Mouse (Mus musculus) B cell, adult (primary cell): ENCODE results near the gene Madcam1. TPM values are rescaled to one million over a fixed set of nuclear protein-coding genes. Genes with fewer than 3 reads are reported as not detected.

ENCODE experiments used
- total RNA-seq: library from RNA; stranded (reverse); gene quantifications from 4 replicates; pipeline ENCODE4 v1.2.4, GENCODE M21; 2023; ENCODE audit not compliant: inconsistent age

Gene Madcam1
- not detected in 4 replicates for total RNA-seq

DNA sequence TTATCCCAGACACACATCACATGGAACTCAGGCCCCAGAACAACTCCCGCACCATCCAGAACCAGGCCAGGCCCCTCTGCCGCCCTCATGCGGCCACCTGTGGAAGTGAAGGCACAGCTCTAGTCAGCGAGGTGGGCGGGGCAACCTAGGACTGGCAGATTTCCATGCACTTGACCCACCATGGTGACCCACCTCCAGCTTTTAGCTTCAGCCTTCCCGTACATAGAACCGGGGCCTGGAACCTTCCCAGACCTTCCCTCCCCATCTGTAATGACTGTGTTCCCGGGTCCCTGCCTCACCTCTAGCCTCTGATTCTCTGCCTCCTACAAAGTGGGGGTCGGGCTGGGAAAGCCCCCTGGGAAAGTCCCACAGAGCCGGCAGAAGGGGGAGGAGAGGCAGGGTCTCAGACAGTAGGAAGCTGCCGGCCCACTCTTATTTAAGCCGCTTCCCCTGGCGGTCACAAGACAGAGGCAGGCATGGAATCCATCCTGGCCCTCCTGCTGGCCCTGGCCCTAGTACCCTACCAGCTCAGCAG lies at the start of gene Madcam1:
TSS of gene Madcam1 (plus strand) at position 429 of the 535 bp plus-strand sequence.

GRCm38 (mm10) chr10:79637128-79638110 lies 26.9 kb upstream of the Madcam1 start, which contains the start of gene Shc2:
Shc2 (minus strand) TSS chr10:79637918.

GRCm38 (mm10) chr10:79645711-79646110 lies 18.6 kb upstream of the Madcam1 start, which contains the start of gene Odf3l2:
Odf3l2 (minus strand) TSS chr10:79645738.

DNA sequence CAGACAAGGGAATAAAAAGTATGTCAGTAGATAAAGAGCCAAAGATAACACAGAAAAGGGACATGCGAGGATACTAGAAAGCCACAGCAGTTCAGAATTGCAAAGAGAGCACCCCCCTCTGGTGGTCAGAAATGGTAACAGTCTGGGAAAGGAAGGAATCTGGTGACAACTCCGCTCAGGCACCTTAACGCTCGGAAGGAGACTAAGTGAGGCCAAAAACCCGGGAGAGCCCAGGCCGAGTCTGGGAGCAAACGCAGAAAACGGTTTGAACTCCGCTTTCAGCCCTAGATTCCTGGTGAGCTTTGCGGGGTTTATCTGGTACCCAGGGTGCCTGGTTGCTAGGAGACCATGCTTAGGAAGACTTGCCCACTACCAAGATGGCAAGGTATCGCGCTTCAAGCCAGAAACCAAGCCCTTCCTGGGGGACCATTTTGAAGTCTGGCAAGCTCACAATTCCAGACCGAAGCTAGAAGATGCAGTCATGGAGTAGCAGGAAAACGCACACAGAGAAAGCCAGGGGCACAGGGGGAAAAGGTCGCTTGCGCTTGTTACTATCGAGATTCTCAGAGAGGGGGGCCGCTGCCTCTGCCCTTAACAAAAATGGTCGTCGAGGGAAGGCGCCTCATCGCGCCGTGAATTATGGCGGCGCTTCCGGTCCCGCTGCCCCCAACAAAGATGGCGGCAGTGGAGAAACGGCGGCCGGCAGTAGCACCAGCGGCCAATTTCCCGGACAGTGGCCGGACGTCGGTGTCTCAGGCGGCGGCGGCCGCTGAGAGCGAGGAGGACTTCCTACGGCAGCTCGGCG lies 4.6 kb downstream of the Madcam1 start, which contains the start of gene Tpgs1:
TSS of gene Tpgs1 (plus strand) at position 599 of the 805 bp plus-strand sequence.

DNA sequence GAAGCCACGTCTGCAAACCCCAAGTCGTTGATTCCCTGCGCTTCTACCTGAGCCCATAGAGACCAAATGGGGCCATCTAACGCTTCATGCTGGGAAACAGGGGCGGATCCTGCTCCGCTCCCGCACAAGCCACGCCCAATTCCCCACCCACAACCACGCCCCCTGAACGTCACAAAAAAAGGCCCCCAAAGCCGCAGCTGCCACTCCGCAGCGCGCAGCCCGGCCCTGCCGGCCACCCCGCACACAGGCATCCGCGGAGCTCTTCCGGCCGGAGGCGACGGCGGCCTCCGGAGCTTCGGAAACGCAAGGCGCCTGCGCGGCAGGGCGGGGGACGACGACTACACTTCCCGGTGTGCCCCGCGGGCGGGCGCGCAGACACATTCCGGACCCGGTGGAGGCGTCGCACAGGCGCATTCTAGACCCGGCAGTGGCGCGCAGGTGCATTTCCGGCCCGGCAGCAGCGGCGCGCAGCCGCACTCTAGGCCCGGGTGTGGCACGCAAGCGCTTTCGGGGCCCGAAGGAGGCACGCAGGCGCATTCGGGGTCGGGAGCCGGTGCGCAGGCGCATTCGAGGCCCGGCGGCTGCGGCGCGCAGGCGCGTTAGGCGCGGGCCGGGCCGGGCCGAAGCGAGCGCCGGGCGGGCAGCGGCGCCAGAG lies 17.4 kb downstream of the Madcam1 start, which contains the start of gene Cdc34:
TSS of gene Cdc34 (plus strand) at position 605 of the 655 bp plus-strand sequence.

GRCm38 (mm10) chr10:79688720-79689119 lies 24.4 kb downstream of the Madcam1 start, which contains the start of gene Gzmm:
Gzmm (plus strand) TSS chr10:79689020.

DNA sequence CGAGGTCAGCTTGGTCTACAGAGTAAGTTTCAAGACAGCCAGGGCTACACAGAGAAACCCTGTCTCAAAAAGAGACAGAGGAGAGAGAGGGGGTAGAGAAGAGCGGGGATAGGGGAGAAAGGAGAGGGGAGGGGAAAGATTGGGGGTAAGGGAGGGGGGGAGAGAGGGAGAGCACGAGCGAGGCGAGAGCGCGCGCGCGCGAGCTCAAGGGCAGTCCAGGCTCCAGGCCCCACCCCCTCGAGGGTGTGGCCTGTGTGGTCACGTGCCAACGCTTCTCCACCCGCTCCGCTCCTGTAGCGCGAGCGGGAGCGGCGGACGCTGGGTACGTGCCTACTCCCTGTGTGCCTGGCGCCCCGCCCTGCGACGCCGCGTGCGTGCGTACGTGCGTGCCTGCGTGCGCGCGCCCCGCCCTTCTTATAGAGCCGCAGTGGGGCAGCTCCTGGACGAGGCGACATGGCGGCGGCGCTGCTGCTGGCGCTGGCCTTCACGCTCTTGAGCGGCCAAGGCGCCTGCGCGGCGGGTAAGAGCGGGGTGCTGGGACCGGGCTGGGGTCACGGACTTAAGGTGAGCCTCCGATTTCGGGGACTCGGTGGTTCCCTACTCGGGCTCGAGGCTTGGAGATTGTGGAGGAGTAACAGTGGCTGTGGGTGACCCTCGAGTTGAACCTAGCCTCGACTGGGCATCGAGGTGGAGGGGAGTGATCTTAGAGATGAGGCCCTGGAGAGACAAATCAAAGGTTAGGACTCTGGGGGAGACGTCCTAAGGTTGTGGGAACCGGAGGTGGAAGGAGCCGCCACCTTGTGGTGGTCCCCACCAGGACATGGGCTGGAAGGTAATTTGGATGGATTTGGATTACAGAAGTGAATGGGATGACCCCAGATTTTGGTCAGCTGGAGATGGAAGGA lies 40.0 kb downstream of the Madcam1 start, which contains the start of gene Bsg:
TSS of gene Bsg (plus strand) at position 427 of the 905 bp plus-strand sequence.

DNA sequence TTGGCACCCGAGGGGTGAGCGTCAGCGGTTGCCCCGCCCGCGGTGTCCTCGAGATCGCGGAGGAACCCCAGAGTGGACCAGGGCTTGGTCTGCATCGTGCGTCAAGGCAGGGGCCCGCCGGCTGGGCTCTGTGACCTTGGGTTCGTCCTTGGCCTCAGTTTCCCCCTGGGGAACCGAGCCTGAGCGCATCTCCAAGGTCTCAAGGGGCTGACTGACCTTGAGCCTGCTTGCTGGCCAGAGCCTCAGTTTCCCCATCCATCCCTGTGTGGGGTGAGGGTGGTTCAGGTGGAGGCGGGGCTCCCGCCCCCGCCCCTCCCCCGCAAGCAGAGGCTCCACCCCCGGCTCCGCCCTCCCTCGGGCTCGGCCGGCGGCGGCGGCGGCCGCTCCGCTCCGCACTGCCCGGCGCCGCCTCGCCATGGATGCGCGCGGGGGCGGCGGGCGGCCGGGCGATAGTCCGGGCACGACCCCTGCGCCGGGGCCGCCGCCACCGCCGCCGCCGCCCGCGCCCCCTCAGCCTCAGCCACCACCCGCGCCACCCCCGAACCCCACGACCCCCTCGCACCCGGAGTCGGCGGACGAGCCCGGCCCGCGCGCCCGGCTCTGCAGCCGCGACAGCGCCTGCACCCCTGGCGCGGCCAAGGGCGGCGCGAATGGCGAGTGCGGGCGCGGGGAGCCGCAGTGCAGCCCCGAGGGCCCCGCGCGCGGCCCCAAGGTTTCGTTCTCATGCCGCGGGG lies 52.1 kb downstream of the Madcam1 start, which contains the start of gene Hcn2:
TSS of gene Hcn2 (plus strand) at position 381 of the 734 bp plus-strand sequence.

Other genes starting within 250 kb of the Madcam1 start
- gene Vmn2r83, start 195.8 kb upstream of the Madcam1 start, total RNA-seq, result not detected in 4 replicates
- gene Plpp2, start 130.8 kb upstream of the Madcam1 start, total RNA-seq, result 2.5 to 4.1 TPM (median 3.8 TPM) in 4 replicates
- gene Mier2, start 109.4 kb upstream of the Madcam1 start, total RNA-seq, result 36.6 to 45.9 TPM (median 40.8 TPM) in 4 replicates
- not detected in 4 replicates for gene Theg, start 77.2 kb upstream of the Madcam1 start, total RNA-seq
- gene C2cd4c, start 50.5 kb upstream of the Madcam1 start, total RNA-seq, result not detected in 4 replicates
- not detected in 4 replicates for gene Shc2, start 26.6 kb upstream of the Madcam1 start, total RNA-seq
- gene Odf3l2, start 18.8 kb upstream of the Madcam1 start, total RNA-seq, result not detected in 4 replicates
- gene Tpgs1, start 4.8 kb downstream of the Madcam1 start, total RNA-seq, result 13.7 to 19.6 TPM (median 17.1 TPM) in 4 replicates
- gene Cdc34, start 17.6 kb downstream of the Madcam1 start, total RNA-seq, result 64.7 to 70.9 TPM (median 68.3 TPM) in 4 replicates
- gene Gzmm, start 24.5 kb downstream of the Madcam1 start, total RNA-seq, result 1.2 to 2.8 TPM (median 2.1 TPM) in 4 replicates
- 101 to 112 TPM (median 107 TPM) in 4 replicates for gene Bsg, start 39.9 kb downstream of the Madcam1 start, total RNA-seq
- 0.26 TPM in 1 of 4 replicates, not detected in the others for gene Hcn2, start 52.1 kb downstream of the Madcam1 start, total RNA-seq
- 55.6 to 79.9 TPM (median 71.2 TPM) in 4 replicates for gene Polrmt, start 82.0 kb downstream of the Madcam1 start, total RNA-seq
- not detected in 4 replicates for gene Fgf22, start 90.5 kb downstream of the Madcam1 start, total RNA-seq
- gene Rnf126, start 102.4 kb downstream of the Madcam1 start, total RNA-seq, result 52.1 to 65.8 TPM (median 59.1 TPM) in 4 replicates
- gene Fstl3, start 112.7 kb downstream of the Madcam1 start, total RNA-seq, result 1.1 to 2.1 TPM (median 1.7 TPM) in 4 replicates
- not detected in 4 replicates for gene Prss57, start 126.4 kb downstream of the Madcam1 start, total RNA-seq
- gene Palm, start 129.0 kb downstream of the Madcam1 start, total RNA-seq, result 5.9 to 8.0 TPM (median 6.7 TPM) in 4 replicates
- not detected in 4 replicates for gene Misp, start 156.4 kb downstream of the Madcam1 start, total RNA-seq
- 430 to 480 TPM (median 445 TPM) in 4 replicates for gene Ptbp1, start 189.9 kb downstream of the Madcam1 start, total RNA-seq
- gene Prtn3, start 209.9 kb downstream of the Madcam1 start, total RNA-seq, result not detected in 4 replicates
- gene Plppr3, start 210.1 kb downstream of the Madcam1 start, total RNA-seq, result 0.27 to 1.1 TPM (median 0.75 TPM) in 4 replicates
- gene Elane, start 221.7 kb downstream of the Madcam1 start, total RNA-seq, result not detected in 4 replicates
- not detected in 4 replicates for gene Cfd, start 226.3 kb downstream of the Madcam1 start, total RNA-seq
- gene Med16, start 244.4 kb downstream of the Madcam1 start, total RNA-seq, result 76.7 to 86.8 TPM (median 80.6 TPM) in 4 replicates
- not detected in 4 replicates for gene Gm26602, start 246.3 kb downstream of the Madcam1 start, total RNA-seq